In the genomic region with DNA sequence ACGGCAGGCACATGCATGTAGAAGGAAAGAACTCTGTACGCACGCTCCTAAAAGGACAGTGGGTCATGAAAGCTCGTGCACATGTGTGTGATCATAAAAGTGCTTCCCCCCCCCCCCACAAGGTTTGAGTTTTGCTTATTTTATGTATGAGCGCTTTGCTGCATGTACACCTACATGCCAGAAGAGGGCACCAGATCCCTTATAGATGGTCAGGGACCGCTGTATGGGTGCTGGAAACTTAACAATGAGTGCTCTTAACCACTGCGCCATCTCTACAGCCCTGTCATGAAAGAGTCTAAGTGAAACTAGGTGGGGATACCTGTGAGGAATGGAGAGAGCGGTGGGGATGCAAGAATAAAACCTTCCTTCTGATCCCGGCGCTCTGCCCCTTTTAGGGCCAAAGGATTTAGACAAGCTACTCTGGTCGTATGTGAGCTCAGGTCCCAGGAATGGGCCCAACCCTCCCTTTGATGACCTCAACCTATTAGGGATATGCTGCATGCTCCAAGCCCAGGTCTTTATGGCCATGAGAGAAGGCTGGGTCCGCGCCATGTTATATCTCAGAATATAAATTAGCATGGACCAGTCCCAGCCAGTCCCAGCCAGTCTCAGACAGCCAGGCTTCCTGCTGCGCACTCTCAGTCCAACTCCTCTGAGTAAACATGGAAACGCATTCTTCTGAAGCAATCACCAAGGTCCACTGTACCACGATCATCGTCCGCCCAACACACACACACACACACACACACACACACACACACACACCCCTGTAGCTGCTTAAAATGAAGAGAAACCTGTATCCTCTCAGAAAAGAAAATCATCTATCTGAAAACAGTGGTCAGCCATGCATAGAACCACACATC, we compare ENCODE assay signal across 13 mouse cellular contexts. TPM values are rescaled to one million over a fixed set of nuclear protein-coding genes. Genes with fewer than 3 reads are reported as not detected.
A peak's percentile ranks its signal among the peaks of the same experiment; 100 is the strongest.
DNase-seq lines count a peak whose midpoint lies in the region; TF ChIP-seq lines count a peak whose summit lies in the region.
"Had no signal": no experiment of that assay in that cellular context is flagged by ENCODE, and none has a peak within 500 bp of the region (broad histone marks: within the 10 kb centered on the region; RNA-seq: fewer than 3 reads in every experiment).

No protein-coding gene starts in this region.

- TF ChIP-seq POLR2A in heart, adult 2 months (IDR thresholded peaks at IDR 0.05; ENCODE audit: insufficient read depth, low read depth, low read length), result no peak

- H3K9ac ChIP-seq in heart, adult 2 months (ENCODE audit: low read depth, low read length), result no peak overlapping the region

- no peak overlapping the region for H3K4me3 ChIP-seq in heart, adult 2 months
- H3K4me3 ChIP-seq in layer of hippocampus, adult 2 months, result no peak overlapping the region
- peak overlapping the region; percentile 33 for H3K4me3 ChIP-seq in E14TG2a.4 (replicated peaks; ENCODE audit: low read length)
- H3K4me3 ChIP-seq: erythroblast, embryonic 14.5 days; midbrain, embryonic 10.5 days had no signal

- TF ChIP-seq CTCF in heart, adult 2 months (IDR thresholded peaks at IDR 0.05), result peak; percentile 16; the same call in 1 of the 2 replicates
- TF ChIP-seq CTCF in layer of hippocampus, adult 2 months (conservative IDR thresholded peaks at IDR 0.05), result peak; percentile 52
- peak; percentile 74 for TF ChIP-seq CTCF in E14TG2a.4 (conservative IDR thresholded peaks at IDR 0.05; ENCODE audit: low read length)

- WGBS in heart, adult 2 months, result 95% methylated on average over 18 of the region's 18 CpGs

- H3K9me3 ChIP-seq in E14TG2a.4 (ENCODE audit: low read length), result no peaks in the 10 kb centered on the region
- H3K9me3 ChIP-seq: midbrain, embryonic 10.5 days had no signal

- DNase-seq in heart, adult 2 months, result no peak
- no peak for DNase-seq in heart, adult 9 months (ENCODE audit: low spot score in 2 of 2)
- DNase-seq in layer of hippocampus, adult 2 months (ENCODE audit: low spot score in 2 of 2), result no peak
- DNase-seq in layer of hippocampus, adult 9-10 months (ENCODE audit: low spot score), result no peak
- peak; percentile 17 for DNase-seq in brain, adult 2 months (ENCODE audit: low read depth, low spot score)
- DNase-seq in right cerebral cortex, postnatal 25 days, result no peak
- DNase-seq in embryo, embryonic 9.5 days (ENCODE audit: extremely low spot score), result no peak
- DNase-seq: spleen, adult 18-20 months had no signal

- H3K79me2 ChIP-seq in heart, adult 2 months (replicated peaks; ENCODE audit: control insufficient read depth, insufficient read depth, low read length), result no peaks in the 10 kb centered on the region

- no peaks in the 10 kb centered on the region for H3K36me3 ChIP-seq in heart, adult 2 months (ENCODE audit: control insufficient read depth, insufficient read depth, low read length)
- no peaks in the 10 kb centered on the region for H3K36me3 ChIP-seq in E14TG2a.4 (ENCODE audit: insufficient read depth, low read length)
- H3K36me3 ChIP-seq: midbrain, embryonic 10.5 days had no signal

- intact Hi-C loops in heart, adult 2 months (cut with DNase I), result no loop called here

- TF ChIP-seq EP300 in heart, adult 2 months (IDR thresholded peaks at IDR 0.05; ENCODE audit: insufficient read depth, low read depth, low read length), result no peak

- no peaks in the 10 kb centered on the region for H3K27me3 ChIP-seq in heart, adult 2 months (ENCODE audit: control insufficient read depth, insufficient read depth, low read length)
- peaks cover 17% of the 10 kb centered on the region; the same call in 1 of the 2 replicates for H3K27me3 ChIP-seq in E14TG2a.4 (ENCODE audit: insufficient read depth, low read length)

- no peak overlapping the region for H3K27ac ChIP-seq in heart, adult 2 months
- no peak overlapping the region for H3K27ac ChIP-seq in layer of hippocampus, adult 2 months
- H3K27ac ChIP-seq: midbrain, embryonic 10.5 days had no signal

- H3K4me1 ChIP-seq in heart, adult 2 months (ENCODE audit: control insufficient read depth, insufficient read depth, low read length), result no peaks in the 10 kb centered on the region; the same call in 1 of the 2 replicates
- H3K4me1 ChIP-seq in E14TG2a.4 (replicated peaks; ENCODE audit: low read depth, low read length), result peaks cover 54% of the 10 kb centered on the region

RNA-seq across cellular contexts. Expression of a gene that starts 7.3 kb away (rescaled TPM):
- under 1 TPM; 0.80 to 0.94 TPM for total RNA-seq in heart, adult 2 months (2021)
- polyA plus RNA-seq in heart, adult 2 months (2012; rRNA removed), result 4.4 and 4.9 TPM in 2 replicates
- total RNA-seq in layer of hippocampus, adult 2 months (2021), result 10 to 100 TPM; 71.9 to 79.7 TPM

RNA-seq across cellular contexts. Expression of a gene that starts 21.8 kb away (rescaled TPM):
- 10 to 100 TPM; 17.8 to 18.7 TPM for total RNA-seq in heart, adult 2 months (2021)
- 22.9 and 45.8 TPM in 2 replicates for polyA plus RNA-seq in heart, adult 2 months (2012; rRNA removed)
- 10 to 100 TPM; 73.5 to 76.7 TPM for total RNA-seq in layer of hippocampus, adult 2 months (2021)

RNA-seq across cellular contexts. Expression of a gene that starts 45.8 kb away (rescaled TPM):
- not detected for total RNA-seq in heart, adult 2 months (2021)
- polyA plus RNA-seq in heart, adult 2 months (2012; rRNA removed), result not detected in 2 replicates
- not detected for total RNA-seq in layer of hippocampus, adult 2 months (2021)
- total RNA-seq: left cerebral cortex, postnatal 10 days had no signal
- polyA plus RNA-seq: large intestine, adult 2 months; midbrain, embryonic 10.5 days had no signal

RNA-seq across cellular contexts. Expression of a gene that starts 50.2 kb away (rescaled TPM):
- not detected for total RNA-seq in heart, adult 2 months (2021)
- polyA plus RNA-seq in heart, adult 2 months (2012; rRNA removed), result not detected in 2 replicates
- not detected for total RNA-seq in layer of hippocampus, adult 2 months (2021)
- total RNA-seq: left cerebral cortex, postnatal 10 days had no signal
- polyA plus RNA-seq: erythroblast, embryonic 14.5 days; large intestine, adult 2 months had no signal

Comparison
In these comparisons a context has a peak if more than half of its experiments do, and no peak if none do; other contexts are left out.
1. CTCF ChIP-seq: peak in every context shown above with its lines; median percentile 74 in E14TG2a.4; 52 in layer of hippocampus, adult 2 months; 16 in heart, adult 2 months.
2. RNA of a gene that starts 7.3 kb away (total RNA-seq): 71.9 to 79.7 TPM in layer of hippocampus, adult 2 months; 0.80 to 0.94 TPM in heart, adult 2 months; every median in the first group is over 10 times any median in the second.